Mouse (Mus musculus) B cell, adult 67 days (primary cell): ENCODE data around the gene Zfp758. TPM values are rescaled to one million over a fixed set of nuclear protein-coding genes. Genes with fewer than 3 reads are reported as not detected.

Source experiments
- total RNA-seq, 2 experiments: library from RNA; stranded (reverse); gene quantifications; 4 replicates each; pipeline ENCODE4 v1.2.4; 2023

The Zfp758 gene
- total RNA-seq = 10 to 100 TPM; 20.9 to 27.7 TPM

GRCm38 (mm10) chr17:22361101-22361781 lies at the start of gene Zfp758, which contains the start of gene Zfp944:
Zfp758 (plus strand) TSS chr17:22361453.
Zfp944 (minus strand) TSS chr17:22361400.

GRCm38 (mm10) chr17:22314730-22315226 lies 46.5 kb upstream of the Zfp758 start, which contains the start of gene CT030661.1:
CT030661.1 (minus strand) TSS chr17:22314837.

GRCm38 (mm10) chr17:22423952-22424617 lies 62.8 kb downstream of the Zfp758 start, which contains the start of gene Zfp946:
Zfp946 (plus strand) TSS chr17:22424222.

Other genes with a start within 250 kb of the Zfp758 start
- gene Zfp947, start 195.3 kb upstream of the Zfp758 start, total RNA-seq = not detected
- 1 to 10 TPM; 6.3 to 9.6 TPM for gene Zfp994, start 135.8 kb upstream of the Zfp758 start, total RNA-seq
- 10 to 100 TPM; 10.3 to 12.6 TPM for gene CT030661.1, start 46.6 kb upstream of the Zfp758 start, total RNA-seq
- 10 to 100 TPM; 16.6 to 18.9 TPM for gene Zfp944, start 53 bp upstream of the Zfp758 start, total RNA-seq
- gene Zfp946, start 62.8 kb downstream of the Zfp758 start, total RNA-seq = 1 to 10 TPM; 4.1 to 7.9 TPM
- not detected for gene Vmn2r111, start 212.0 kb downstream of the Zfp758 start, total RNA-seq
- gene Vmn2r112, start 239.5 kb downstream of the Zfp758 start, total RNA-seq = not detected